Mouse (Mus musculus) c-Kit-negative CD71-positive TER-119-positive erythroid progenitor cells, embryonic 14.5 days (primary cell): ENCODE data around the gene Xpo6.

Experiments
- DNase-seq: peaks from one replicate; pipeline ENCODE4 v3.0.0-alpha.2; 2013; ENCODE audit warnings: low read depth, low spot score

Gene Xpo6

GRCm38 (mm10) chr7:126080949-126081654, 119.2 kb downstream of the Xpo6 start:
- no peak for DNase-seq

- DNase-seq = no peak
Measured at GRCm38 (mm10) chr7:126076935-126077334, 123.4 kb downstream of the Xpo6 start.

GRCm38 (mm10) chr7:126075058-126075457, 125.2 kb downstream of the Xpo6 start:
- no peak for DNase-seq

- no peak for DNase-seq
Measured at GRCm38 (mm10) chr7:126070321-126070720, 130.0 kb downstream of the Xpo6 start.

GRCm38 (mm10) chr7:126066777-126067176, 133.5 kb downstream of the Xpo6 start:
- DNase-seq = no peak

- DNase-seq = no peak
Measured at GRCm38 (mm10) chr7:126065243-126065876, 134.9 kb downstream of the Xpo6 start.

GRCm38 (mm10) chr7:126062228-126062627, 138.1 kb downstream of the Xpo6 start:
- no peak for DNase-seq

GRCm38 (mm10) chr7:126058918-126059317, 141.4 kb downstream of the Xpo6 start:
- no peak for DNase-seq

- DNase-seq = no peak
Measured at GRCm38 (mm10) chr7:126057332-126057914, 142.9 kb downstream of the Xpo6 start.

- DNase-seq = no peak
Measured at GRCm38 (mm10) chr7:126054574-126054973, 145.7 kb downstream of the Xpo6 start.

GRCm38 (mm10) chr7:126053618-126054017, 146.7 kb downstream of the Xpo6 start:
- no peak for DNase-seq

GRCm38 (mm10) chr7:126051910-126052309, 148.4 kb downstream of the Xpo6 start:
- no peak for DNase-seq
